Mouse (Mus musculus) embryo, embryonic 10 days (tissue): ENCODE data around the gene Tnfrsf1a.
A peak's percentile ranks its signal among the peaks of the same experiment; 100 is the strongest.

Source experiments
- DNase-seq: peaks from one replicate; pipeline ENCODE4 v3.0.0-alpha.2; 2015; ENCODE audit warnings: low spot score

The Tnfrsf1a gene

GRCm38 (mm10) chr6:125385066-125385974 is 36.2 kb downstream of the Tnfrsf1a start:
- peak; percentile 59 for DNase-seq

GRCm38 (mm10) chr6:125386080-125386479 is 36.9 kb downstream of the Tnfrsf1a start:
- DNase-seq: no peak

GRCm38 (mm10) chr6:125389853-125390252 is 40.7 kb downstream of the Tnfrsf1a start:
- DNase-seq: no peak

DNA sequence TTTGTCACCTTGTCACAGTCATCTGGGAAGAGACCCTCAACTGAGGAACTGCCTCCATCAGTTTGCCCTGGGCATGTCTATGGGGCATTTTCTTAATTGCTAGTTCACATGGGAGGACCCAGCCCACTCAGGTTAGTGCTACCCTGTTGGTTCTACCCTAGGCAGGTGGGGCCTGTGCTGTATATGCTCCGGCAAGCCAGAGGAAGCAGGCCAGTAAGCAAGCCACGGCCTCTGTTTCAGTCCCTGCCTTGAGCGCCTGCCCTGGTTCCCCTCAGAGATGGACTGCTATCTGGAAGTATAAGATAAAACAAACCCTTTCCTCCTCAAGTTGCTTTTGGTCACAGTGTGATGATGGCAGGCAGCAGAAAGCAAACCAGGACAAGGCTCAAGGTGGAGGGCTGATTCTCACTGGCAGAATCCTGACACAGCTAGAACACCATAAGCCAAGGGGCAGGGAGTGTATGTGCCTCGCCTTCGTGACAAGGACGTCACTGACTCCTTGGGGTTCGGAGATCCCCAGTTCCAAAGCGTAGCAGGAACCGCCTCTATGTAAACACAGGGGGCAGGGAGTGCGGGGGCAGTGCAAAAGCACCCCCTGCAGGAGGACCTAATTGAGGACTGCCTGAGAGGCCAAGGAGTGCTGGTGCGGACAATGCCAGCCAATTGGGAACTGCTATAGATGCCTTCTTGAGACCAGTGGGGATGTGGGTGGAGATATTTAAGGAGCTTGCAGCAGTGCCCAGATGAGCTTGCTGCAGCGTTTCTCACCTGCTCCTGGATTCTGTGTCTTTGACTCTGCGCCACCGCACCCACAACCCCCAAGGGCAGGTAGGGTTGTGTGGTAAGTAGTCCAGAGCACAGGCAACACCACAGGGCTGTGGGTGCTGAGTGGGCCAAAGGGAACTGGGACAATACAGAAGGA is 56.6 kb downstream of the Tnfrsf1a start:
- DNase-seq: peak; percentile 2

DNA sequence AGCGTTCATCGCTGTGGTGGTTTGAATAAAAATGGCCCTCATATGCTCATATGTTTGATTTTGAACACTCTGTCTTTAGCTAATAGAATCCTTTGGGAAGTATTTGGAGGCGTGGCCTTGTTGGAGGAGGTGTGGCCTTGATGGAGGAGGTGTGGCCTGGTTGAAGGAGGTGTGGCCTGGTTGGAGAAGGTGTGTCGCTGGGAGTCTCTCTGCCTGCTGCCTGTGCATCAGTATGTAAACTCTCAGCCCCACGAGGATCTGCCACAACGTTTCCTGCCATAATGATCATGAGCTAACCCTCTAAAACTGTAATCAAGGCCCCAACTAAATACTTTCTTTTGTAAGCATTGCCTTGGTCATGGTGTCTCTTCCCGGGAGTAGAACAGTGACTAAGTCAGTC is 58.1 kb downstream of the Tnfrsf1a start:
- DNase-seq: no peak

DNA sequence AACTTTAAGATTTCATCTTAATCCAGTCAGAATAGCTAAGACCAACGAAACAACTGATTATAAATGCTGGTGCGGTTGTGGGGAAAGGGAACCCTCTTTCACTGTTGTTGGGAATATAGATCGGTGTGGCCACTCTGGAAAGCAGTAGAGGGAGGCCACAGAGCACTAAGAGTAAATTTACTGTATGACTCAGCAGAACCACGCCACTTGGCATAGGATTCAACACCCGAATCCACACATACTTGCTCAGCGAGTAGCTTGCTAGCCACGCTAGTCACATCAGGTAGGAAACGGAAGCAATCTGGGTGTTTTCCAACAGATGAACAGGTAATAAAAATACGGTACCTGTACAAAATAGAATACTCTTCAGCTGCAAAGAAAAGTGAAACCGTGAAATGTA is 58.5 kb downstream of the Tnfrsf1a start:
- DNase-seq: no peak

DNA sequence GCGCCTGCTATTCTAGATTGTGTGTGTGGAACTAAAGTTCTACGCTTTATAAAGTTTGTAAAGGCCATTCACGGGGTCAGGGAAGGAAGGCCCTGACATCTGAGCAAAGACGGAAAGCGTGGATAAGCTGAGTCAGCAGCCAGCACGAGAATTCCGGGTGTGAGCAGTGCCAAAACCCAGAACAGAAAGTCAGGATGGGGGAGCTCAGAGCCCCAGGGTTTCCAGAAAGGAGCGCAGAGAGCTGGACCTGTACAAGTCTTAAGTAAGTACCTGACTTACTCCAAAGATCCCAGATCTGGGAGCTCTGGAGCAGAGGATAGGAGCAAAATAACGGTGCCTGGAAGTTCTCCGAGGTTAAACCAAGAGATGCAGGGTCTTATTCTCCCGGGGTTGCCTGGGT is 61.4 kb downstream of the Tnfrsf1a start:
- no peak for DNase-seq

DNA sequence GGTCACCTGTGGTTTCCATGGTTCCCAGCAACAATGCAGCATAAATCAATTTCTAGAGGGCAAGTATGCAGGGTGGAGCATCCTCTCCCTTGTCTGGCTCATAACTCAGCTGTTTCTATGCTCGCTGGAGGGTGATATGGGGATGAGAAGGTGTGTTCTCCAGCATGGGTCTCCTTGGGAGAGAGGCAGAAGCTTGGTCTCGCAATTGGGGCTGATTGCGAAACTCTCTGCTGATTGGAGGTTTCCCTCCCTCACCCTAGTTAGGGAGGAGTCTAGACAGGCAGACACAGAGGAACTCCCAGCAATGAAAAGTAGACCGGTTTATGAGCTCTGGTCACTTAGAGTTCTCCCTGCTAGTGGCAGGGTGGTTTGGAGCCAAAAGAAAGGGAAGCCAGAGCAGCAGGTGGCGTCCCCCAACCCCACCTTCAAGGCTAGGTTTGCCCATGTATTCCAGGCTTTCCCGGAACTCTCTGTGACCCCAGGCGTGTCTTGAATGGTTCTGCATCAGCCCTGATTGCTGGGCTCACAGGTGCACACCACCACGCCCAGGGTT is 61.9 kb downstream of the Tnfrsf1a start:
- peak; percentile 4 for DNase-seq

GRCm38 (mm10) chr6:125411661-125412060 is 62.5 kb downstream of the Tnfrsf1a start:
- no peak for DNase-seq
